Mouse (Mus musculus) G1E (cell line): Measurements from ENCODE around the gene Mb. TPM values are rescaled to one million over a fixed set of nuclear protein-coding genes. Genes with fewer than 3 reads are reported as not detected.

ENCODE experiments used
- ATAC-seq: 2 replicates; pipeline ENCODE4 v1.8.0; 2016; ENCODE audit warnings: mild to moderate bottlenecking; ENCODE audit not compliant: insufficient number of reproducible peaks, poor library complexity, low FRiP score, severe bottlenecking; ENCODE audit errors: extremely low read depth
- DNase-seq: peaks from one replicate; pipeline ENCODE4 v3.0.0; 2012; ENCODE audit warnings: low spot score
- H3K27me3 ChIP-seq: 2 replicates; pipeline ENCODE4 v1.6.1; 2012; ENCODE audit warnings: mild to moderate bottlenecking, low read length, inconsistent platforms; ENCODE audit not compliant: insufficient read depth
- H3K36me3 ChIP-seq: replicated peaks from 2 replicates; pipeline ENCODE3; 2012; ENCODE audit warnings: mild to moderate bottlenecking, inconsistent platforms
- H3K4me1 ChIP-seq: 2 replicates; pipeline ENCODE4 v1.6.1; 2012; ENCODE audit warnings: low read depth, low read length, inconsistent platforms, mixed read lengths; ENCODE audit not compliant: insufficient read depth
- H3K4me3 ChIP-seq: 2 replicates; pipeline ENCODE4 v1.5.1; 2012; ENCODE audit warnings: low read depth, mild to moderate bottlenecking, inconsistent platforms, low read length, moderate library complexity, mixed read lengths
- H3K9me3 ChIP-seq: replicated peaks from 2 replicates; pipeline ENCODE4 v1.6.1; 2012; ENCODE audit warnings: inconsistent platforms
- CTCF ChIP-seq: IDR thresholded peaks from 2 replicates; pipeline ENCODE4 v1.5.1; 2012; ENCODE audit warnings: low read depth, low read length, inconsistent platforms, mixed read lengths
- GATA1 ChIP-seq: IDR thresholded peaks from 2 replicates; pipeline ENCODE4 v1.6.1; 2012; ENCODE audit warnings: borderline replicate concordance, low read length, inconsistent platforms, mixed read lengths
- GATA2 ChIP-seq: IDR thresholded peaks from 2 replicates; pipeline ENCODE4 v1.6.1; 2012; ENCODE audit warnings: low read depth, low read length, inconsistent platforms, borderline replicate concordance
- POLR2AphosphoS5 ChIP-seq: IDR thresholded peaks from 2 replicates; pipeline ENCODE4 v1.6.1; 2012; ENCODE audit warnings: low read depth, low read length, inconsistent platforms; ENCODE audit not compliant: insufficient replicate concordance
- TAL1 ChIP-seq: conservative IDR thresholded peaks from 2 replicates; pipeline ENCODE4 v1.6.1; 2012; ENCODE audit warnings: low read depth, low read length, inconsistent platforms, mixed read lengths
- polyA plus RNA-seq: library from polyadenylated mRNA; stranded (reverse); fragments of >175 nt; gene quantifications from 2 replicates; pipeline ENCODE4 v1.2.3, GENCODE M21; 2012
- total RNA-seq, 2 experiments: library from RNA; stranded (forward) in 1 of 2; stranded (reverse) in 1 of 2; fragments of 200-1000 nt in 1 of 2; fragments of >200 nt in 1 of 2; fragmentation: Nextera tagmentation in 1 of 2; gene quantifications; 2 replicates each; pipeline ENCODE4 v1.2.3; 2014 to 2017

Gene Mb
- total and polyA plus RNA-seq, 3 experiments: not detected

GRCm38 (mm10) chr15:76982745-76983144 is 67.7 kb downstream of the Mb start:
- TF ChIP-seq GATA2 (no peak), CTCF (no peak), POLR2AphosphoS5 (no peak), GATA1 (no peak), TAL1 (no peak)
- no peak for DNase-seq
- H3K4me3 ChIP-seq: no peak overlapping the region
- H3K36me3 ChIP-seq: no peaks in the 10 kb centered on the region
- no peak for ATAC-seq
- H3K9me3 ChIP-seq: no peaks in the 10 kb centered on the region
- H3K27me3 ChIP-seq: peaks cover 19% of the 10 kb centered on the region
- no peaks in the 10 kb centered on the region for H3K4me1 ChIP-seq

DNA sequence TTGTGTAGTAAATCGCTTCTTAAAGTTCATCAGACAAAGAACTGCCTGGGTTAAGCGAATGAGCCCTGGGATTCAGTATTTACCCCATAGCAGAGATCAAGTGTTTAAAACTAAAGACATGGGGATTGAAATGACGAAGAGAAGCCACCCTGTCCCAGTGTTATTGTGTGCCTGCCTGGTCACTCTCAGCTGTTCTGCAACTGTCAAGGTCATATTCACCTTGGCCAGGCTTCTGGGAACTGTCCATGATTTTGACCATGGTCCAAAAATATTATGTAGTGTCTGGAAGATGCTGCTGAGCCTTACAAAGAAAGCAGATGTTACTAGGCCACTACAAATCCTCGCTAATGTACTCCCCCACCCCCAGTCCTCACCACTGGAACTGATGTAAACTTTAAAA is 70.7 kb downstream of the Mb start:
- Histone ChIP-seq H3K36me3 (no peaks in the 10 kb centered on the region), H3K4me3 (no peak overlapping the region), H3K4me1 (no peaks in the 10 kb centered on the region), H3K9me3 (no peaks in the 10 kb centered on the region), H3K27me3 (peaks cover 12% of the 10 kb centered on the region; the same call in 1 of the 2 replicates)
- no peak for ATAC-seq
- no peak for DNase-seq
- TF ChIP-seq GATA2 (no peak), TAL1 (no peak), GATA1 (no peak), CTCF (no peak), POLR2AphosphoS5 (no peak)

- H3K36me3 ChIP-seq: no peaks in the 10 kb centered on the region
- H3K27me3 ChIP-seq: peaks cover 16% of the 10 kb centered on the region
- no peak overlapping the region for H3K4me3 ChIP-seq
- no peak for TF ChIP-seq TAL1
- DNase-seq (no peak), ATAC-seq (no peak)
- no peaks in the 10 kb centered on the region for H3K9me3 ChIP-seq
- no peaks in the 10 kb centered on the region; the same call in 1 of the 2 replicates for H3K4me1 ChIP-seq
These were observed 73.9 kb downstream of the Mb start for GRCm38 (mm10) chr15:76976619-76977018.

DNA sequence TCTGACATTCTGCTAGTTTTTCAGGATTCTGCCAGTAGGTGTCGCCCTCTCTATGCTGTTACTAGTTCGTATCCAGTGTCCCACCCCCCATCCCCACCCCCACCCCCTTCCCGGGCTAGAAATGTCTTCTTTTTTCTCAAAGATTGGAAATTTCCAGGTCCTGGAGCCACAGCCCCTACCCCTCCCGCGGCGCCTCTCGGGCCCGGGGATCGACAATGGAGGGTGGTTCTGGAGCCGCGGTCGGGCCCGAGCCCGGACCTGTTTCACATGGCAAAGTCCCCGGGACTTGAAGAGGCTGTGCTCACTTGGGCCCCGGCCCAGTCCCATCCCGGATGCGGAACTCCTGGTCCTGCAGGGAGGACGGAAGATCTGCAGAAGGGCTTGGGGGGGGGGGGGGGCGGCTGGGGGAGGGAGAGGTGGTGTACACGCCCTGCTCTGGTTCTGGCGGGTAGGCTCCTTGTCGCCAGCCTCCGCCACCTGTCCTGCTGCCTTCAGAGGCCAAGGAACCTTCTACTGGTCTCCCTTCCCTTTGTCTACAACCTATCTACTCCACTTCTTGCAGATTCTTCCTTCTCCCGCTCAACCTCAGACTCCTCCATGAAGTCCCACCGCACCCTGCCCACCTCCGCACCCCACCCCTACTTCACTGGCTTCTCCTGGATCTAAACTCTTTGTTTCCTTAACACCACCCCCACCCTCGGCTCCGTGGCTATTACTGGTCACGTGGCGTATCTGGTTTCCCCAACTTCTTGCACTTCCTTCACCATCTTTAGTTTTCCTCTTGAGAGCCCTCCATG is 76.4 kb downstream of the Mb start:
- peak; percentile 24 for DNase-seq

DNA sequence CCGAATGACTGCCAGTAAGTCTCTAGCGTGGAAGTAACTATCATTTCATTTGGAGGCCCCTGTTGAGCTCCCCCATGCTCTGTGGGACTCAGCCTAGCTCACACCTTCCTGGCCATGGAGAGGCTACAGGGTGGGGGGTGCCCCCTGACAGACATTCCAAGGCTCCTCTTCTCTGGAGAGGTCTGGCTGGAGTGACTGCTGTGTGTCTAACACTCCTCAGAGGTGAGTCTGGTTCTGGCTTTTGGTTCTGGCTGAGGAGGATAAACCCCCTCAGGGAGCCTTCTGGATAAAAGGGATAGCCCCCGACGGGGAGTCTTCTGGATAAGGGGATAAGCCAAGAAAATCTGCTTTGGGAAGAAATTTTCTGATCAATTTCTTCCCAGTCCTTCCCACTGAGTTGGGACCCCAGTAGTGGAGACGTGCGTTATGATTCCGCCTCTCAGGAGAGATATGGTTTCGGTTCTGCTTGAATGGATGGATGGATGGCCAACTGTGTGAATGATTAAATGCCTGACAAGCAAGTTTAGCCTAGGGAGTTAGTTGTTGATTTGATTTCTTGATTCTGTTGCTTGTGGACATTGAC is 77.1 kb downstream of the Mb start:
- no peaks in the 10 kb centered on the region for H3K9me3 ChIP-seq
- no peaks in the 10 kb centered on the region for H3K36me3 ChIP-seq
- no peak for DNase-seq
- no peak overlapping the region for H3K4me3 ChIP-seq
- ATAC-seq: no peak
- H3K27me3 ChIP-seq: peaks cover 16% of the 10 kb centered on the region
- TF ChIP-seq POLR2AphosphoS5 (no peak), GATA2 (no peak), GATA1 (no peak), CTCF (no peak), TAL1 (no peak)
- no peaks in the 10 kb centered on the region; the same call in 1 of the 2 replicates for H3K4me1 ChIP-seq

More for the DNA sequence above, 76.4 kb downstream of the Mb start:
- Histone ChIP-seq H3K36me3 (no peaks in the 10 kb centered on the region), H3K4me3 (no peak overlapping the region; the same call in 1 of the 2 replicates), H3K4me1 (no peaks in the 10 kb centered on the region; the same call in 1 of the 2 replicates), H3K9me3 (no peaks in the 10 kb centered on the region), H3K27me3 (peaks cover 19% of the 10 kb centered on the region)
- TF ChIP-seq POLR2AphosphoS5: no peak
- TF ChIP-seq CTCF: peak; percentile 23; the same call in 1 of the 2 replicates
- TF ChIP-seq GATA2: no peak
- no peak for ATAC-seq

- Histone ChIP-seq H3K4me1 (no peaks in the 10 kb centered on the region; the same call in 1 of the 2 replicates), H3K27me3 (peaks cover 16% of the 10 kb centered on the region), H3K4me3 (no peak overlapping the region), H3K9me3 (no peaks in the 10 kb centered on the region), H3K36me3 (no peaks in the 10 kb centered on the region)
- ATAC-seq: no peak
- TF ChIP-seq GATA1 (no peak), TAL1 (no peak), GATA2 (no peak), POLR2AphosphoS5 (no peak), CTCF (no peak)
- DNase-seq: no peak
These were observed 77.8 kb downstream of the Mb start for GRCm38 (mm10) chr15:76972661-76973060.

Other genes with a start within 250 kb of the Mb start
- 16.9 and 17.1 TPM in 2 replicates for gene Zfp251, start 179.2 kb downstream of the Mb start, total RNA-seq (2014; fragmentation: Nextera tagmentation)
- 16.8 and 17.1 TPM in 2 replicates for gene Zfp251, start 179.2 kb downstream of the Mb start, total RNA-seq (2017)
- gene Zfp251, start 179.2 kb downstream of the Mb start, polyA plus RNA-seq: 23.1 and 25.5 TPM in 2 replicates
- 18.3 and 18.9 TPM in 2 replicates for gene Zfp7, start 171.4 kb downstream of the Mb start, total RNA-seq (2014; fragmentation: Nextera tagmentation)
- gene Zfp7, start 171.4 kb downstream of the Mb start, total RNA-seq (2017): 15.9 and 16.0 TPM in 2 replicates
- 2.4 and 3.7 TPM in 2 replicates for gene Zfp7, start 171.4 kb downstream of the Mb start, polyA plus RNA-seq
- gene Gm49527, start 171.3 kb downstream of the Mb start, total RNA-seq (2014; fragmentation: Nextera tagmentation): not detected in 2 replicates
- gene Gm49527, start 171.3 kb downstream of the Mb start, total RNA-seq (2017): 0.17 TPM in 1 of 2 replicates, not detected in the other
- 1.4 and 3.3 TPM in 2 replicates for gene Gm49527, start 171.3 kb downstream of the Mb start, polyA plus RNA-seq
- gene Zfp647, start 125.2 kb downstream of the Mb start, total RNA-seq (2014; fragmentation: Nextera tagmentation): 4.2 and 4.7 TPM in 2 replicates
- 1.6 and 2.2 TPM in 2 replicates for gene Zfp647, start 125.2 kb downstream of the Mb start, total RNA-seq (2017)
- 2.1 TPM in 2 replicates for gene Zfp647, start 125.2 kb downstream of the Mb start, polyA plus RNA-seq
- 13.9 and 24.1 TPM in 2 replicates for gene 1110038F14Rik, start 102.2 kb downstream of the Mb start, total RNA-seq (2014; fragmentation: Nextera tagmentation)
- gene 1110038F14Rik, start 102.2 kb downstream of the Mb start, total RNA-seq (2017): 32.7 and 46.9 TPM in 2 replicates
- gene 1110038F14Rik, start 102.2 kb downstream of the Mb start, polyA plus RNA-seq: 79.8 and 83.0 TPM in 2 replicates
- gene Apol6, start 5.9 kb downstream of the Mb start, total RNA-seq (2014; fragmentation: Nextera tagmentation): not detected in 2 replicates
- 0.12 and 0.22 TPM in 2 replicates for gene Apol6, start 5.9 kb downstream of the Mb start, total RNA-seq (2017)
- gene Apol6, start 5.9 kb downstream of the Mb start, polyA plus RNA-seq: not detected in 2 replicates